Mouse (Mus musculus) lung, adult 2 months (tissue): ENCODE results near the gene Scgb1a1. TPM values are rescaled to one million over a fixed set of nuclear protein-coding genes. Genes with fewer than 3 reads are reported as not detected.
A peak's percentile ranks its signal among the peaks of the same experiment; 100 is the strongest.
"Not testable (repeated sequence)": the region's sequence is repeated elsewhere in the genome, so short reads cannot be mapped to it uniquely, and the experiment has no call there.

Experiments
- DNase-seq: peaks from one replicate; pipeline ENCODE4 v3.0.0; 2022
- H3K4me1 ChIP-seq: fragments of 200-500 bp; 2 replicates; pipeline ENCODE4 v1.6.1; 2011; ENCODE audit warnings: low read length; ENCODE audit not compliant: control insufficient read depth, insufficient read depth
- H3K4me3 ChIP-seq: fragments of 200-500 bp; replicated peaks from 2 replicates; pipeline ENCODE3; 2011; ENCODE audit warnings: low read depth, mild to moderate bottlenecking, control low read depth, low read length; ENCODE audit errors: extremely low read depth
- CTCF ChIP-seq: fragments of 200-500 bp; IDR thresholded peaks from 2 replicates; pipeline ENCODE4 v1.5.1; 2011; ENCODE audit warnings: mild to moderate bottlenecking, low read length, control low read depth; ENCODE audit not compliant: insufficient read depth
- POLR2A ChIP-seq: fragments of 200-500 bp; IDR thresholded peaks from 2 replicates; pipeline ENCODE4 v1.6.1; 2011; ENCODE audit warnings: low read depth, mild to moderate bottlenecking, control low read depth, low read length, borderline replicate concordance; ENCODE audit errors: extremely low read depth
- WGBS: fragments of 180-500 bp; shearing (Covaris S2); methylation state at CpG from one replicate; pipeline ENCODE4 v1.1.7; 2018; 5-methylcytosine and 5-hydroxymethylcytosine counted together
- polyA plus RNA-seq: library from polyadenylated mRNA; depleted of rRNA; stranded (reverse); fragments of >200 nt; gene quantifications from 2 replicates; pipeline ENCODE4 v1.2.3, GENCODE M21; 2012

Scgb1a1 gene
- polyA plus RNA-seq, 1 experiment: 138,577 TPM

DNA sequence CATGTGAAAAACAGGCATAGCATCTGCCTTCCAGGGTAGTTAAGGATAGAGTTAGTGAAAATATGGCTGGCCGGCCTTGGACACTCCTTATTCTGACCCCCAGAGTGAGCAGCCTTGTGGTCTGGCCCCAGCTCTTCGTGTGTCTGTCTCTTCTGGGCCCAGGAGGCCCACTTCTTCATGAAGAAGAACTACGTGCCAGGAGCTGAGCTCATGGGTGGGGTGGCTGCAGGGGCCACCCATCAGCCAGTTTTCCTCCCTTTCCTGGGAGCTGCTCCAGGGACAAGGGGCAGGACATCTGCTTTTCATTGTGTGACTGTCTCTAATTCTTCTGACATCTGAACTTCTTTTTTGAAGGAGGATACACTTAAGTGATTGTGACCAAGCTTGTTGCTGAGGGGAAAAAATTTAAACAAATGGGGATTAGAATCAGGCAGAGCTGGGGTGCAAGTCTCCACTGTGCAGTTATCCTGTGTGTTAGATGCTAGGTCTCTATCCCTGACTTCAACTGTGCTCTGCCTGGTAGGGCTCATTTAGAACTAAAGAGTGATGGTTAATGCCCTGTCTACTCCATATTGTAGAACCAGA is 17.4 kb upstream of the Scgb1a1 start:
- 59% methylated on average over 3 of the region's 3 CpGs for WGBS
- DNase-seq: no peak

DNA sequence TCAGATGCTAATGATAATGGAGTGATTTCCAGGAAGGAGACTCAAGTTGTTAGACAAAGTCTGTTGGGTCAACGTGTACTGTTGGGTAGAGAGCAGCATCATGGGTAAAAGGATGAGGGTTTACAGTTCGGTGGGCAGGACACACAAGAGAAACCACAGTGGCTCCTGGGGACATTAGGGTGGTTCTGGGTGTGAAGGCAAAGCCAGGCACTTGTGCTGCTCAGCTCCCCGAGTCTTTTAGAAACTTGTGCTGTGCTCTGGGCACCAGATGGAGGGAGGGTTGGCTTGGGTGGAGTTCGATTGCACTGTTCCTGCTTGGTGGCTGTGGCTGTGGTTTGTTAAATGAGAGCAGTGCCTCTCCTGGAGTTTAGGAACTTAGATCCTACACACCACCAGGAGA is 16.2 kb upstream of the Scgb1a1 start:
- WGBS: 62% methylated on average over 4 of the region's 4 CpGs
- peaks cover 13% of the 10 kb centered on the region for H3K4me1 ChIP-seq
- no peak overlapping the region for H3K4me3 ChIP-seq
- TF ChIP-seq CTCF: no peak
- no peak for TF ChIP-seq POLR2A
- DNase-seq: no peak

More for the DNA sequence above, 17.4 kb upstream of the Scgb1a1 start:
- TF ChIP-seq POLR2A: no peak
- no peak for TF ChIP-seq CTCF
- Histone ChIP-seq H3K4me1 (peaks cover 13% of the 10 kb centered on the region), H3K4me3 (no peak overlapping the region)

DNA sequence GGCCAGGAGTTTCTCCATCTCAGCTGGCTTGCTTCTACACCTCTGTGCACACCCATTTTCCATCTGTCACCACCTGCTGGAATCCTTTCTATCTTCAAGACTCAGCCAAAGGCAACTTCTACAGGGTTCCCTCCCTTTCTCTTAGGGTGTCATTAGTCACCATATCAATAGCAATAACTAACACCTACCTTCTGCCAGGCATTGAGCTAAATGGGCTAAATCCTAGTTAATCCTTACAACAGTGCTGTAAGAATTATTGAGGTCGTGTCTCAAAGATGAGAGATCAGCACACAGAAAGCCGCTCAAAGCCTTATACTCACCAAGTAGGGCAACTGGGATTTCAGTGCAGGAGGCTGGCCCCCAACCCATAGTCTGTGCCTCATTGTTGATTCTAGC is 13.3 kb upstream of the Scgb1a1 start:
- 73% methylated on average over 2 of the region's 2 CpGs for WGBS
- H3K4me3 ChIP-seq: no peak overlapping the region
- TF ChIP-seq POLR2A (no peak), CTCF (no peak)
- DNase-seq: no peak
- peaks cover under 1% of the 10 kb centered on the region; the same call in 1 of the 2 replicates for H3K4me1 ChIP-seq

DNA sequence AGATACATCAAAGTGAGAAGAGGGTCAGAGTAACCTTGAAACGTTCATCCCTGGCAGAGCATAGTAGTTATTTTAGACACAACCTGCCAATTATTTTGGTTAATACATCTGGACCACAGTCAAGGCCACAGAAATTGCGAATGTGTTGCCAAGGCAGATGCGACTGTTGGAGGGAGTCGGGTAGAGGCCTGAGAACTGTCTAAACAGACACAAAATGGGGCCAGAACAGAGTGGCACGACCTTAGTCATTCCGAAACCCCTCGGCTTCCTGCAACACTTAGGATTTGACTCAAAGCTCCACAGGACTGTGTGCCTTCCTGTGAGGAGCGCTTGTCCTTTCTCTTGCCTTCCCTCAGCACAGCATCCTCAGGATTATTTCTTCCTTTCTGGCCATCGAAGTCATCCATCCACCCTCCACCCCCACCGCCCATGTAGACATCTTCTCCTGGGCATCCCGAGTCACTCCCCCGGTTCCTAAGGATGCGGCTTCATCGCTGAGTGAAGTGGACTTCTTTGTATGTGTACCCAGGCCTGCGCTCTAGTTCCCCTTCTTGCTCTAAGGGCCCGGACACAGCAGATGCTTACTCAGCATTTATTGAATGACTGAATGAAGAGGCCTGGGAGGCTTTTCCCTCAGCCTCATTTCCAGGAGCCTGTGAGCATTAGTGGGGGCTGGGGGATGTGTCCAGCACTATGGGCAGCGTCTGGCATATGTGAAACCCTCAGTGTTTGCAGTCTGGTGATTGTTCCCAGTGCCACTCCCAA is 12.7 kb upstream of the Scgb1a1 start:
- TF ChIP-seq CTCF (no peak), POLR2A (no peak)
- WGBS: 79% methylated on average over 17 of the region's 17 CpGs
- no peak overlapping the region for H3K4me3 ChIP-seq
- H3K4me1 ChIP-seq: no peaks in the 10 kb centered on the region
- DNase-seq: no peak

DNA sequence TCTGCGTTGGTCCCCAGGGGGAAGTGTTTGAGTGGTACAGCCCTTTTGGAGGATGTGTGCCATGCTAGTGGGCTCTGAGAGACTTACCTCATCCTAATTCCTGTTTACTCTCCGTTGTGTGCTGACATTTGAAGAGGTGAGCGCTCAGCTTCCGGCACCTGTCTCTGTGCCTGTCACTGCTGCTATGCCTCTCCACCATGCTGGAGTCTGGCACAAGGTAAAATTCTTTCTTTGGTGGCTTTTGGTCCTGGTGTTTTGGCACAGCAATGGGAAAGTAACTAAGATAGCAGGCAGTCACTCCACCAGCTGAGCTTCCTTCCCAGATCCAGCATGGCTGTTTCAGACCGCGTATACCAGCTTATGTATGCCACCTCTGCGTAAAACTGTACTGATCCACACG is 12.0 kb upstream of the Scgb1a1 start:
- DNase-seq: no peak
- Histone ChIP-seq H3K4me1 (no peaks in the 10 kb centered on the region), H3K4me3 (no peak overlapping the region)
- WGBS: 77% methylated on average over 8 of the region's 8 CpGs
- no peak for TF ChIP-seq POLR2A
- no peak for TF ChIP-seq CTCF

DNA sequence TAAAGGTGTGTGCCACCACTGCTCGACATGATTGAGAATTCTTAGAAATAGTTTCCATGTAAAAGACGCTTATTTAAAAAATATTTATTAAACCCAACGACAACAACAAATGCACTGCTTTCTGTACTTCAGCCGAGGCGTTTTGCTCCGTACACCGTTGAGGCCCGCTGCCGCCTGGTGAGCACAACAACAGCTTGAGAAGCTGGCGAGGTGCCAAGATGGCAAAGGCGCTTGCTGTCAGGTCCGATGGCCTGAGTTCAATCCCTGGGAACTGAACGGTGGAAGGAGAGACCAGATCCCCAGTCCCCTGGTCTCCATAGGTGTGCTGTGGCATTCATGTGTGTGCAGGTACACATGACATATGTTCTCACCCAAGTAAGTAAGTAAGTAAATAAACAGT is 9.7 kb upstream of the Scgb1a1 start:
- DNase-seq: no peak
- 63% methylated on average over 13 of the region's 13 CpGs for WGBS
- no peak for TF ChIP-seq POLR2A
- no peak for TF ChIP-seq CTCF
- no peaks in the 10 kb centered on the region for H3K4me1 ChIP-seq
- H3K4me3 ChIP-seq: no peak overlapping the region

DNA sequence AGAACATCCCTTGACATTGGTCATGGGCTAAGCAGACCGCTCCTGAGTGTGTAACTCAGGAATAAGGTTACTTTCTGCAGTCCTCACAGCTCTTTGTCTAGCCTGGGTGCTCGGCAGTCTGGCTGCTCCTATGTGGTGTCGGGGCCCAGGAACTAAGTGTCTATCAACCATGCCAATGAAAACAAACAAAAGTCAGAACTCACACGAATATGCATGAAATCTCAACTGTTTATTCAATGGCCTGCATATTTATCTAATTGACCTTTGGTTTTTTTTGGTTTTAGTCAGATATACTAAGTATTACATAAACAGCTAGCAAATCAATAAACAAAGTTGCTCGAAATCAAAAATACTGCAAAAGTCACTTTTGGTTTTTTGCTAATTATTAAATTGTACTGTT is 7.4 kb upstream of the Scgb1a1 start:
- peaks cover 3% of the 10 kb centered on the region; the same call in 1 of the 2 replicates for H3K4me1 ChIP-seq
- no peak overlapping the region for H3K4me3 ChIP-seq
- DNase-seq: peak; percentile 1
- no peak for TF ChIP-seq CTCF
- TF ChIP-seq POLR2A: no peak
- WGBS: 59% methylated on average over 5 of the region's 5 CpGs

DNA sequence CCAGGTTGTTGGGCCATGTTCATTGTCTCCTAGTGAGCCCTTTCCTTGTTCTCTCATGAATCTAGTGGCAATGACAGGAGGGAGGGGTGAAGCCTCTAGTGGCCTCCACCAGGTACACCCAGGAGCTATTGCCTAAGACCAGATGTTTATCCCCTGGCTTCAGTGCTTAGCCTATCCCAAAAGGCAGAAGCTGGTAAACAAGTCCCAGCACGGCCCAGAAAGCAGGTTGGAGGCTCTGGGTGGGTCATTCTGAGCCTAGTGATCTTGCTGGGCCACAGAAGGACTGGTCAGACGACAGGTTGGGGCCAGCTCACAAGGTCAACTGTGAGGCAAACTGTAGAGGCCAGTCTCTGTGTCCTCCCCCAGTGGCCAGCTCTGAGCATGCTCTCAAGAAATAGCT is 3.0 kb upstream of the Scgb1a1 start:
- Histone ChIP-seq H3K4me3 (no peak overlapping the region), H3K4me1 (peaks cover 3% of the 10 kb centered on the region; the same call in 1 of the 2 replicates)
- WGBS: 44% methylated on average over 2 of the region's 2 CpGs
- no peak for DNase-seq
- TF ChIP-seq CTCF (no peak), POLR2A (no peak)

DNA sequence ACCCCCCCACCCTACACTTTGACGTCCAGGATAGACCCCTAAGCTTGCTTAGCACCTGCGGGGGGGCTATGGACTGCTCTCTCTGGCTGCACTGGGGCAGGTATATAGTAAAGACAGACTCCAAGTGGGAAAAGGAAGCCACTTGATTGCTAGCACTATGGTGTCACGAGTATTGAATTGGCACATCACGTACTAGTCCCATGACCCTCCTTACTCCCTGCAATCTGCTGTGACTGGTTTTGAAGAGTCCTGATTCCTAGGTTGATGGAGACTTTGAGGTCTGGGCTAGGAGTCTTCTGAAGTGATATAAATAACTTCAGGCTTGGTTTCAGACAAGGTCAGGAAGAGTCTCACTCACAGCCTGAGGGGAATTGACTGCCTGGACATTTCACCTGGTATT is 2.4 kb upstream of the Scgb1a1 start:
- no peak for TF ChIP-seq CTCF
- no peak for TF ChIP-seq POLR2A
- Histone ChIP-seq H3K4me1 (peaks cover 3% of the 10 kb centered on the region; the same call in 1 of the 2 replicates), H3K4me3 (no peak overlapping the region)
- 60% methylated on average over 4 of the region's 4 CpGs for WGBS
- DNase-seq: no peak

DNA sequence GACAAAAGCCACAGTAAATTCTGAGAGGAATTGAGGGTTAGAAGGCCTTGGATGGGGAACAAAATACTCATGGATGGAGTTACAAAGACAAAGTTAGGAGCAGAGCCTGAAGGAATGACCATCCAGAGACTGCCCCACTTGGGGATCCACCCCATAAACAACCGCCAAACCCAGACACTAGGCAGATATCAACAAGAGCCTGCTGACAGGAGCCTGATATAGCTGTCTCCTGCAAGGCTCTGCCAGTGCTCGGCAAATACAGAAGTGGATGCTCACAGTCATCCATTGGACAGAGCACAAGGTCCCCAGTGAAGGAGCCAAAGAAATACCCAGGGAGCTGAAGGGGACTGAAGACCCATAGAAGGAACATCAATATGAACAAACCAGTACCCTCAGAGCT is 3.9 kb downstream of the Scgb1a1 start:
- WGBS: 59% methylated on average over 2 of the region's 2 CpGs
- DNase-seq: not testable (repeated sequence)
- 0 out of 2 replicates have a peak, but pooled peaks have one; percentile 3 for TF ChIP-seq POLR2A

More for the DNA sequence above, 3.9 kb downstream of the Scgb1a1 start:
- not testable (repeated sequence) for H3K4me3 ChIP-seq, H3K4me1 ChIP-seq
